Mouse (Mus musculus) forebrain, embryonic 14.5 days (tissue): ENCODE results near the gene Serf2. TPM values are rescaled to one million over a fixed set of nuclear protein-coding genes. Genes with fewer than 3 reads are reported as not detected.

ENCODE experiments used
- ATAC-seq: fragments of 200-750 bp; cut with Nextera tagmentation; 2 replicates; pipeline ENCODE4 v1.8.0; 2017; ENCODE audit warnings: mild to moderate bottlenecking, moderate library complexity
- DNase-seq: peaks from one replicate; pipeline ENCODE4 v3.0.0-alpha.2; 2015; ENCODE audit warnings: low spot score
- H3K27ac ChIP-seq: fragments of 300-500 bp; sonication (generic); 2 replicates; pipeline ENCODE4 v1.5.1; 2014; ENCODE audit warnings: low read depth, mild to moderate bottlenecking, control low read depth, low read length, moderate library complexity
- H3K27me3 ChIP-seq: fragments of 300-500 bp; sonication (generic); replicated peaks from 2 replicates; pipeline ENCODE4 v1.6.1; 2014; ENCODE audit warnings: low read length, control low read depth, mixed read lengths; ENCODE audit not compliant: control insufficient read depth, insufficient read depth
- H3K36me3 ChIP-seq: fragments of 300-500 bp; sonication (generic); 2 replicates; pipeline ENCODE4 v1.6.1; 2014; ENCODE audit warnings: low read length, control low read depth; ENCODE audit not compliant: control insufficient read depth, insufficient read depth
- H3K4me1 ChIP-seq: fragments of 300-500 bp; sonication (generic); 2 replicates; pipeline ENCODE4 v1.6.1; 2014; ENCODE audit warnings: antibody characterized with exemption, low read length, control low read depth; ENCODE audit not compliant: control insufficient read depth, insufficient read depth
- H3K4me2 ChIP-seq: fragments of 300-500 bp; sonication (generic); 2 replicates; pipeline ENCODE4 v1.6.1; 2014; ENCODE audit warnings: mild to moderate bottlenecking, control low read depth, low read length
- H3K4me3 ChIP-seq: fragments of 300-500 bp; sonication (generic); 2 replicates; pipeline ENCODE4 v1.5.1; 2014; ENCODE audit warnings: low read depth, low read length, control low read depth
- H3K9ac ChIP-seq: fragments of 300-500 bp; sonication (generic); 2 replicates; pipeline ENCODE4 v1.6.1; 2014; ENCODE audit warnings: mild to moderate bottlenecking, low read length, control low read depth, moderate library complexity
- H3K9me3 ChIP-seq: fragments of 300-500 bp; sonication (generic); replicated peaks from 2 replicates; pipeline ENCODE4 v1.6.1; 2016; ENCODE audit warnings: low read length, control low read depth, mixed read lengths; ENCODE audit not compliant: control insufficient read depth
- WGBS: fragments of 180-500 bp; shearing (Covaris S2); extraction: QIAGEN DNeasy Blood & Tissue Kit; methylation state at CpG from one replicate; pipeline ENCODE4 v1.1.7; 2014; 5-methylcytosine and 5-hydroxymethylcytosine counted together
- polyA plus RNA-seq: library from polyadenylated mRNA; unstranded; fragments of >200 nt; fragmentation: Nextera tagmentation; extraction: Ambion mirVana; gene quantifications from 2 replicates; pipeline ENCODE4 v1.2.1, GENCODE M21; 2014

Serf2 gene
- polyA plus RNA-seq, 1 experiment from 2014 or later, result 442 TPM

DNA sequence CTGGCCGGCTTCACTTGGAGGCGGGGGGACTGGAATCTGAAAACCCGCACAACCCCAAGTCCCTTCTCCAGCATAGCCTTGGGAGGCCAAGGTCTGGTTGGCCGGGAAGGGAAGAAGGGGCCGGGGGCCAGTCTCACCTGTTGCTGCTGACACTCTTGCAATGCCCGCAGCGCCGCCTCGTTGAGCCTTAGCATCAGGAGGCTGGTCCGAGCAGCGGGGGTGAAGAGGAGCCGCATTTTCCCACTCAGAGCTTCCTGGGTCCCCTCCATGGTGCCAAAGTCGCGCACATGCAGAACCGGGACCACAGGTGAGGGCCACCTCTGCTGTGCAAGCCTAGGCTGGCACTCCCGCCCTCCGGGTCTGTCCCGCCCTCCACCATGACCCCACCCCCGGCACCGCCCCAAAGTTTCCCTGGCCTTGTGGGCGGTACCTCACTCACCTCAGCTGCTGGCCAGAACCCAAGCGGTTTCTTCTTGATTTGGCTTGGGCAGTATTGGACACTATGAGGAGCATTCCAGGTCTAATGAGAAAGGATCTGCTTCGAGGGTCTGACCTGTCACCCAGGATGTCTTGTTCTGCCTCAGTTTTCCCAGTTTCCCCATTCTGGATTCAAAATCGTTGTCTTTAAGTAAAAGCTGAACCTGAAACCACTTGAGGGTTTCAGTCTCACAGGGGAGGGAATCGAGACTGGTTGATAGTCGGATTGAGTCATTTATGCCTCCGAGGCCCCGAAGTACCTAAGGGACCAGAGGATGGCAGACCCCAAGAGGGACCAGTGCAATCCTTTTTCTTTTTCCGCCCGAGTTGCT, 6.5 kb upstream of the Serf2 start:
- Histone ChIP-seq H3K4me2 (peak overlapping the region; percentile 61), H3K9me3 (no peaks in the 10 kb centered on the region), H3K4me1 (peaks cover 12% of the 10 kb centered on the region), H3K9ac (peak overlapping the region; percentile 43), H3K36me3 (peaks cover 26% of the 10 kb centered on the region), H3K27me3 (peaks cover 13% of the 10 kb centered on the region; the same call in 1 of the 2 replicates), H3K27ac (no peak overlapping the region), H3K4me3 (peak overlapping the region; percentile 28)
- ATAC-seq (no peak), DNase-seq (peak; percentile 23)
- WGBS, result 1% methylated on average over 30 of the region's 30 CpGs

DNA sequence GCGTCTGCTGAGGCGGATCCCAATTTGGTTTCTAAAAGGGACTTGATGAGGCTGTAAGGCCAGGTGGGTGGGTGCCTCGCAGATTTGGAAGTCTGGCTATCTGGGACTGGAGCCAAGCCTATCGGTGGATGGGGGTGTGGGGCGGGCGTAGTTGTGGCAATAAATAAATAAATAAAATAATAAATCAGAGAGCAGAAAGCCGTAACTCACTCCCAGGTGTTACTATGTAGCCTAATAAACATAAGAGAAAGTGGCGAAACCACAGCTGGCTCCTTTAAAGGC, 6.0 kb upstream of the Serf2 start:
- Histone ChIP-seq H3K9me3 (no peaks in the 10 kb centered on the region), H3K36me3 (peaks cover 21% of the 10 kb centered on the region), H3K27ac (no peak overlapping the region), H3K9ac (peak overlapping the region; percentile 43), H3K4me1 (peaks cover 14% of the 10 kb centered on the region), H3K27me3 (peaks cover 13% of the 10 kb centered on the region; the same call in 1 of the 2 replicates), H3K4me2 (peak overlapping the region; percentile 61), H3K4me3 (peak overlapping the region; percentile 28; the same call in 1 of the 2 replicates)
- ATAC-seq (no peak), DNase-seq (peak; percentile 35)
- WGBS, result 7% methylated on average over 8 of the region's 8 CpGs

DNA sequence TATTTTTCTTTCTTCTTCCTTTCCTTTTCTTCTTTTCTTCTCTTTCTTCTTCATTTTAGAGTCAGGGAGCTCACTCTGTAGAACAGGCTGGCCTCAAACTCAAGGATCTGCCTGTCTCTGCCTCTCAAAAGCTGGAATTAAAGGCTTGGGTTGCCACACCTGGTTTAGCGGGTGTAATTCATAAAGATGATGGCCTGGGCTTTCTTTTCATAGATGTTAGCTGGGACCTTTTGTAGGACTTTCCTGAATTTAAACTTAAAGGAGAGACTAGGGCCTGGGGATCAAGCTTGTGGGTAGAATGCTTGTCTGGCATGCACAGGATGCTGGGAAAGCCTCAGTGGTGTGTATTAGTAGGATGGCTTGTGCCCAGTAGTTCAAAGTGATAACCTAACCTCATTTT, 4.8 kb upstream of the Serf2 start, which contains the start of gene Ell3:
TSS of gene Ell3 (minus strand) at position 101 of the 400 bp plus-strand sequence.
- H3K4me2 ChIP-seq, result peak within 1 kb of the TSS; percentile 61

DNA sequence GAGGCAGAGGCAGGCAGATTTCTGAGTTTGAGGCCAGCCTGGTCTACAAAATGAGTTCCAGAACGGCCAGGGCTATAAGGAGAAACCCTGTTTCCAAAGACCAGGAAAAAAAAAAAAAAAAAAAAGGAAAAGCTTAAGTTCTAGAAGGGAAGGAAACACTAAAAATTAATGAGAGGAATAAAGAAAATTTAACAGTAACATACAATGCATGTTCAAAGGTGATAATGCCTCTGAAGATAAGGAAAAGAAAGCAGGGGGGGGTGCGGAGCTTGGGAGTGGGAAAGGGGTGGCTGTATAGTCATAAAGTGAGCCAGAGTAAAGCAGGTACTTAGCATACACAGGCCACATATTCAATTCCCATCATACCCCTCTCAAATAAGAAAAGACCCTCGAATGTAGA, 3.9 kb upstream of the Serf2 start:
- H3K9me3 ChIP-seq, result no peaks in the 10 kb centered on the region
- H3K27ac ChIP-seq, result no peak overlapping the region
- WGBS, result 87% methylated on average over 3 of the region's 3 CpGs

More for the DNA sequence above, 4.8 kb upstream of the Serf2 start, which contains the start of gene Ell3:
- ATAC-seq (no peak), DNase-seq (no peak)
- WGBS, result 80% methylated on average over 1 of the region's 1 CpGs
- no peak within 1 kb of the TSS for H3K27ac ChIP-seq
- H3K27me3 ChIP-seq, result peaks cover 13% of the 10 kb centered on the region; the same call in 1 of the 2 replicates
- H3K4me1 ChIP-seq, result peaks cover 15% of the 10 kb centered on the region
- no peaks in the 10 kb centered on the region for H3K9me3 ChIP-seq
- H3K36me3 ChIP-seq, result peaks cover 9% of the 10 kb centered on the region
- no peak within 1 kb of the TSS for H3K4me3 ChIP-seq
- H3K9ac ChIP-seq, result no peak within 1 kb of the TSS

DNA sequence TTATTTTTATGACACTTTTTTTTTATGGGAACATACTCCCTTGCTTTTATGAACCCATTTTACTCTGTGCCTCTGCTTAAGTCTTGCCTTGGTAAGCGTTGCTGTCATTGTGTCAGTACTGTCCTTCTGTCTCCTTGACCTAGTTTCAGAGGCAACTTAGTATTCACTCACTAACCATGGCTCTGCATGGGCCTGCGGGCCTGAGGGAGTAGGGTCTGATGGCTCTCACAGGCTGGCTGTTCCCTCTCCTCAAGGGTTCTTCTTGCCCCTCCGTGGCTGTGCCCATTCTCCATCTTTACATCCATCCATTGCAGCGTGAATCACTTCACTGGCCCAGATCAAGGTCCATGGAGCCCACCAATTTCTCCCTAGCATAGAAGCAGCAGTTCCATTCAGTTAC, 2.5 kb upstream of the Serf2 start:
- Histone ChIP-seq H3K36me3 (peaks cover 5% of the 10 kb centered on the region; the same call in 1 of the 2 replicates), H3K27ac (no peak overlapping the region), H3K4me2 (no peak overlapping the region), H3K4me3 (no peak overlapping the region), H3K27me3 (peaks cover 11% of the 10 kb centered on the region; the same call in 1 of the 2 replicates), H3K9ac (no peak overlapping the region), H3K9me3 (no peaks in the 10 kb centered on the region), H3K4me1 (peaks cover 20% of the 10 kb centered on the region)
- no peak for DNase-seq
- 84% methylated on average over 4 of the region's 4 CpGs for WGBS
- ATAC-seq, result no peak

More for the DNA sequence above, 3.9 kb upstream of the Serf2 start:
- no peak overlapping the region for H3K4me2 ChIP-seq
- H3K9ac ChIP-seq, result no peak overlapping the region
- DNase-seq (no peak), ATAC-seq (no peak)
- peaks cover 16% of the 10 kb centered on the region for H3K4me1 ChIP-seq
- peaks cover 13% of the 10 kb centered on the region; the same call in 1 of the 2 replicates for H3K27me3 ChIP-seq
- H3K4me3 ChIP-seq, result no peak overlapping the region
- no peaks in the 10 kb centered on the region; the same call in 1 of the 2 replicates for H3K36me3 ChIP-seq

DNA sequence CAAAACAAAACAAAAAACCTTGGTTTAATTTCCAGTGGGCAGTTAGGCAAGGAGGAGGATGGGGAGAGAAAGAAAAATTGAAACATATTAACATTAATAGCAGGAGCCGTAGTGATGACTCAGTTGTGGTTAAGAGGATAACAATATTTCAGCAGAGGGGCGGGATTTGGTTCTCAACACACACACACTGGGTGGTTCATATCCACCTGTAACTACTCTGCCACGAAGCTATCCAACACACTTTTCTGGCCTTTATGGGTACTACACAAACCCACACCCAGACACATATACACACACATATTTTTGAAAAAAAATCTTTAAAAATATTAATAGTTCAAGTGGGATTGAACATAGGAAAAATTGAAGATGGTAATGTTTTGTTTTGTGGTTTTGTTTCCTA, 2.0 kb upstream of the Serf2 start:
- no peak overlapping the region for H3K9ac ChIP-seq
- 97% methylated on average over 3 of the region's 3 CpGs for WGBS

DNA sequence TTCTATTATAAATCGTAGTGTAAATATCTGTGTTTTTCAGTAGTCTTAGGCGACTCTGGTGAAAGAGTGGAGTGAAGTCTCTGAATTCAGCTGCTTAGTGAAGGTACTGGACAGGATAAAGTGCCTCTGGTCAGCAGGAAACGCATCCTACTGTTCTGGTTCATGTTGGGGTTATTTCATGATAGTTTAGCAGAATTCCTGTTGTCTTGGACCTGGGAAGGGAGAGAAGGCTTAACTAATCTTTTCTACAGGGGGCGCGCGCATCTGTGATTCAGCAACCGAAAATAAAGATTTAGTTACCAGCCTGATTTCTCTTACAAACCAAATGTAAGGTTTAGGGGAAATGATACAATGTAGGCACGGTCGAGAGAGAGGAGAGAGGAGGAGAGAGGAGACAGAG, 859 bp upstream of the Serf2 start:
- Histone ChIP-seq H3K4me3 (peak overlapping the region; percentile 96), H3K27ac (peak overlapping the region; percentile 5; the same call in 1 of the 2 replicates), H3K9ac (peak overlapping the region; percentile 22), H3K9me3 (no peaks in the 10 kb centered on the region), H3K27me3 (no peaks in the 10 kb centered on the region), H3K36me3 (peaks cover 18% of the 10 kb centered on the region), H3K4me1 (peaks cover 7% of the 10 kb centered on the region), H3K4me2 (peak overlapping the region; percentile 51)
- ATAC-seq, result no peak
- 20% methylated on average over 9 of the region's 9 CpGs for WGBS
- peak; percentile 48 for DNase-seq

More for the DNA sequence above, 2.0 kb upstream of the Serf2 start:
- no peak overlapping the region for H3K4me2 ChIP-seq
- H3K4me1 ChIP-seq, result peaks cover 17% of the 10 kb centered on the region
- ATAC-seq (no peak), DNase-seq (no peak)
- peaks cover 7% of the 10 kb centered on the region; the same call in 1 of the 2 replicates for H3K36me3 ChIP-seq
- no peaks in the 10 kb centered on the region for H3K9me3 ChIP-seq
- peaks cover 8% of the 10 kb centered on the region; the same call in 1 of the 2 replicates for H3K27me3 ChIP-seq
- H3K27ac ChIP-seq, result no peak overlapping the region
- H3K4me3 ChIP-seq, result no peak overlapping the region

DNA sequence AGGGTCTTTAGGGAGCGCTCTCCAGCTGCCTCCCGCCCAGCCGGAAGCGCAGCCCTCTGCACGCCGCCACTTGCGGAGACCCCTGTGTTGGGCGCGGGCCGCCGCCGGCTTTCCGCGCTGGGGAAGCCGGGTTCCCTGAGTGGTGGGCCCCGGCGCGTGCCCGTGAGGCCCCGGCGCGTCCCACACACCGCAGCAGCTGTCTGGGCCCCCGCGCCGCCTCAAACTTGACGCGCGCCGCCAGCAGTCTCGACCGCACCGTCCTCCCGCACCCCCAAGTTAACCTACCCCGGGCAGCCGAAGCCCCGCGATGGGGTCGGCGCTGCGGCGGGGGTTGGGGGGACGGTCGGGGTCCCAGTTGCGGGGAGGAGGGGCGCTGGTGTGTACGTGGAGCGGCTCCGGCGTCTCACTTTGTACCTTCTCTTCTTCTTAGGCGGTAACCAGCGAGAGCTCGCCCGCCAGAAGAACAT, 583 bp downstream of the Serf2 start:
- under 1% methylated on average over 49 of the region's 54 CpGs for WGBS
- peak overlapping the region; percentile 91 for H3K9ac ChIP-seq
- peaks cover 24% of the 10 kb centered on the region for H3K36me3 ChIP-seq
- peak; percentile 78 for ATAC-seq
- peak overlapping the region; percentile 94 for H3K27ac ChIP-seq
- H3K4me2 ChIP-seq, result peak overlapping the region; percentile 94
- no peak for DNase-seq
- H3K9me3 ChIP-seq, result no peaks in the 10 kb centered on the region
- peaks cover 7% of the 10 kb centered on the region for H3K4me1 ChIP-seq
- no peaks in the 10 kb centered on the region for H3K27me3 ChIP-seq
- H3K4me3 ChIP-seq, result peak overlapping the region; percentile 96

DNA sequence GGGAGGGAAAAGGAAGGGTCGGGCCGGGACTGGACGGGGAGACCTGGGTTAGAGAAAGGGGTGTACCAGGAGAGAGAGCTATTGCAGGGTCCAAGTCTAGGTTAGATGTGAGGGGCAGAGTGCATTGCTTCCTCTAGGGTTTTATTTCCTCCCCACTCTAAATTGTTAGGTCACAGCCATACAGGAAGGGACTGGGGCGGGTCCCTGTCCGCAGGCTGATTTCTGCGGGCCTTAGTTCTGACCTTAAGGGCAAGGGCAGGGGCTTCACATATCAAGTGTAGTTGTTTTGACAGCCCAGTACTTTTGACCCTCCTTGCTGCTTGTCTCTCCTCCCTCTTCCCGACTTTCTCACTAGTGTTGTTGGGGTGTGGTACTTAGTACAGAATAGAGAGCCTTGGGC, 1.1 kb downstream of the Serf2 start:
- Histone ChIP-seq H3K27me3 (no peaks in the 10 kb centered on the region), H3K9ac (peak overlapping the region; percentile 91), H3K36me3 (peaks cover 24% of the 10 kb centered on the region), H3K4me2 (peak overlapping the region; percentile 94), H3K4me3 (peak overlapping the region; percentile 96), H3K27ac (peak overlapping the region; percentile 94; the same call in 1 of the 2 replicates), H3K4me1 (peaks cover 7% of the 10 kb centered on the region), H3K9me3 (no peaks in the 10 kb centered on the region)
- ATAC-seq (no peak), DNase-seq (no peak)
- 4% methylated on average over 7 of the region's 7 CpGs for whole genome bisulfite sequencing
